Mouse (Mus musculus): Measurements from ENCODE around the gene Traf3ip2. TPM values are rescaled to one million over a fixed set of nuclear protein-coding genes. Genes with fewer than 3 reads are reported as not detected.

The Traf3ip2 gene
- polyA plus RNA-seq, 1 experiment from 2014 or later = 14.8 TPM

DNA sequence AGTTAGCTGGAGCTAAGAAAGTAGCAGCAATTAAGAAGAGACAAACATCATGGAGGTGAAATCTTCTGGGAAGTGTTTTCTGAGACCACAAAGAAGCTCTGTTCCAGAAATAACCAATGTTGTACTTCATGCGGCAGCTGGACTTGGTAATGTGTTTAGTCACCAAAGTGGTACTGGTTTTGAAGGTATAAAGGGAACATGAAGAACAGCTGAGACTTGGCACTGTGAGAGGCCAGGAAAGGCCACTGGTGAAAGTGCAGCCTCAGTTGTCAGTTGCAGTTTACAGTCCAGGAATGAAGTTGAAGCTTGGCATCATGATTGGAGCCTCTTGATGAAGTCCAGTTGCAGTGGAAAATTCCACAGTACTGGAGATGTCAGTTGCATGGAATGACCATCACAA is 6.3 kb upstream of the Traf3ip2 start:
- Histone ChIP-seq H3K27me3 (replicated peaks; ENCODE audit: low read depth, poor library complexity, severe bottlenecking) (no peaks in the 10 kb centered on the region), H3K9me3 (peaks cover 18% of the 10 kb centered on the region; the same call in 1 of the 2 replicates), H3K4me3 (no peak overlapping the region), H3K4me1 (peaks cover 8% of the 10 kb centered on the region), H3K36me3 (replicated peaks) (no peaks in the 10 kb centered on the region), H3K27ac (replicated peaks) (no peak overlapping the region)
- no peak for DNase-seq (ENCODE audit: low spot score)
- 95% methylated on average over 1 of the region's 1 CpGs for WGBS

DNA sequence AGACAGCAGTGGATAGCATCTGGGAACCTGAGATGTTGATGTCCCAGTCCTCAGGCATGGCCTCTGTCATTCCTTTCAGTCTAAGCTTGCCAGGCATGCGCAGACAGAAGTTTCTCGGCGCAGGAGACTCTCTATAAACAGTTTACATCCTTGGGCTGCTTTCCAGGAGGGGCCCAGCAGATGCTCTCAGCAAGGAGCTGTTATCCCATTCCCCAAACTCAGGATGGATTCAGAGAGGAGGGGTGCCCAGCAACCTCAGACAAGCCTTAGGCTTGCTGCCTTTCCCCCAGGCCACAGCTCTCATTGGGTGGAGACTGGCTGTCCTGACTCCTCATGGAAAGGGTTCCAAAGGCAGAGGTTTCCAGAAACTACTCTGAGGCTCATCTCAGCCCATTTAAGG is 1.5 kb upstream of the Traf3ip2 start:
- 0 out of 2 replicates have a peak overlapping the region, but pooled peaks have one; percentile 7 for H3K27ac ChIP-seq (replicated peaks)
- WGBS = 68% methylated on average over 3 of the region's 3 CpGs
- H3K4me1 ChIP-seq = peaks cover 48% of the 10 kb centered on the region
- H3K36me3 ChIP-seq (replicated peaks) = no peaks in the 10 kb centered on the region
- peaks cover 10% of the 10 kb centered on the region; the same call in 1 of the 2 replicates for H3K9me3 ChIP-seq
- no peak for DNase-seq (ENCODE audit: low spot score)
- H3K27me3 ChIP-seq (replicated peaks; ENCODE audit: low read depth, poor library complexity, severe bottlenecking) = no peaks in the 10 kb centered on the region
- H3K4me3 ChIP-seq = no peak overlapping the region

DNA sequence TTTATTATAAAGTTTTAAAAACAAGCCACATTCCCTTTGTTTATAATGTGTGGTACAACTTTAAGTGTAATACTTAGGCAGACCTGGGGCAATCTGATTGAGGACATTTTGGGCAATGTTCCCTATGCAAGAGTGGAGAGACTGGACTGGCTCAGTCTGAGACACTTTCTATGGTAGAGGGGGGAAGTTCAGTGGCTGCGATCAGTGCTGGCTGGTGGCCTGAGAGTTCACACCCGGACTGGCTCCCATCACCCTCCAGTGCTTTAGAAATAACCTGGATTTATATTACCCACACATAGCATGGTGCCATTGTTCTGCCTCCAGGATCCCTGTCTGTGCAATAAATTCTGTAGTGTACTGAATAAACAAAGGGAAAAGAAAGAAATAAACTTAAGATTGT is 603 bp upstream of the Traf3ip2 start:
- no peaks in the 10 kb centered on the region for H3K36me3 ChIP-seq (replicated peaks)
- H3K27ac ChIP-seq (replicated peaks) = peak overlapping the region; percentile 90; the same call in 1 of the 2 replicates
- H3K9me3 ChIP-seq = peaks cover 6% of the 10 kb centered on the region; the same call in 1 of the 2 replicates
- 76% methylated on average over 2 of the region's 2 CpGs for WGBS
- DNase-seq (ENCODE audit: low spot score) = no peak
- H3K27me3 ChIP-seq (replicated peaks; ENCODE audit: low read depth, poor library complexity, severe bottlenecking) = no peaks in the 10 kb centered on the region
- H3K4me1 ChIP-seq = peaks cover 51% of the 10 kb centered on the region
- H3K4me3 ChIP-seq = no peak overlapping the region

DNA sequence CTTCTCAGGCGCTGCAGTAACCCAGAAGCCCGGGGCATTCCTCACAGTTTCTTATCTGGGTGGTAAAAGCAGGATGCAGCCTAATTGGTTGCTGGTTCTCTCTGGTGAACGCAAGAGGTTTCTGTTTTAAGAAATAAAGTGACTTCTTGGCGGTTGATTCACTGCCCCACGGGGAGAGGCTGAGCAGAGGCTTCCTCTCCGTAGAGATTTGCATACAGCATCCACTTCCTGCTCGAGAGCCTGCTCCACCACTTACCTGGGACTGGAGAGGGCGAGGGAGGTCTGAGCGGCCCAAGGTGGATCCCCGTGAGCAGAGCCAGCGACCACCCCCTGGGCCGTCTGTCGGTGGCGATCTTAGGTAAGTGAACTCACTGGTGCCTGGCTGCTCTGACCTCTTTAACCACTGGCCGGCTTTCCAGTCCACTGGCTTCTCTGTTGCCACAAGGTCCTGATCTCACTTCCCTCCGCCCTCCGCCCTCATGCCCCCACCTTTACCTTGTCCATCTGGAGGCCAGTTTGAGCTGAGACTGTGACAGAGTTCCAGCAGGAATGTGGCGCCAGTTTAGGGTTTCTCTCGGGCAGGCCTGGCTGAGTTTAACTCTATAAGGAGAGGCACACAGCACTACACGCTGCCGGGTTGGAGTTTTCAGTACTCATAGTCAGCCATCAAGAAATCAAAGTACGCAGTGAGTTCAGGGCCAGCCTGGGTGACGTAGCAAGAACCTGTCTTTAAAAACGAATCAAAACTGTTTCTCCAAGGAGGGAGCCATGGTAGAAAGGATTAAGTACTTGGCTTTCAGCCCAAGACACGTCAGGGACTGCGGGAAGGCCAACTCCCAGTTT is 476 bp downstream of the Traf3ip2 start:
- DNase-seq (ENCODE audit: low spot score) = peak; percentile 78
- H3K4me3 ChIP-seq = peak overlapping the region; percentile 53
- peak overlapping the region; percentile 90 for H3K27ac ChIP-seq (replicated peaks)
- WGBS = 9% methylated on average over 26 of the region's 26 CpGs
- H3K4me1 ChIP-seq = peaks cover 51% of the 10 kb centered on the region
- no peaks in the 10 kb centered on the region for H3K27me3 ChIP-seq (replicated peaks; ENCODE audit: low read depth, poor library complexity, severe bottlenecking)
- no peaks in the 10 kb centered on the region for H3K36me3 ChIP-seq (replicated peaks)
- H3K9me3 ChIP-seq = peaks cover 4% of the 10 kb centered on the region; the same call in 1 of the 2 replicates

DNA sequence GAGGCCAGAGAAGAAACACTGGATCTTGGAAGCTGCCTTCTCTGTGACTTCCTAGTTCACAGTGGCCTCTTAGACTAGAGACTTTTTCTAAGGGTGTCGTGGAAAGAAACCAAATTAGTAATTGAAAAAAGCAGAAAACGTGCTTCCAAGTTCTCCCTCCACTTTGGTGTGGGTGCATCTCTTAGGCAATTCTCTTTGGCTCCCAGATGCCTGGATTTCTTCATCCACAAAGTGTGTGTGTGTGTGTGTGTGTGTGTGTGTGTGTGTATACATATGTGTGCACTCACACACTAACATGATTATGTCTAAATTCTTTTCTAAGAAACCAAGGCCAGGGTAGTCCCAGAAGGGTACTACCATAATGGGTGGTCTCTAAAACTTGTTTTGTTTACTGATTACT is 1.2 kb downstream of the Traf3ip2 start:
- peaks cover 54% of the 10 kb centered on the region for H3K4me1 ChIP-seq
- peak overlapping the region; percentile 90 for H3K27ac ChIP-seq (replicated peaks)
- DNase-seq (ENCODE audit: low spot score) = no peak
- peak overlapping the region; percentile 53 for H3K4me3 ChIP-seq
- H3K9me3 ChIP-seq = peaks cover 1% of the 10 kb centered on the region; the same call in 1 of the 2 replicates
- no peaks in the 10 kb centered on the region for H3K36me3 ChIP-seq (replicated peaks)
- no peaks in the 10 kb centered on the region for H3K27me3 ChIP-seq (replicated peaks; ENCODE audit: low read depth, poor library complexity, severe bottlenecking)
- WGBS = 33% methylated on average over 2 of the region's 2 CpGs

DNA sequence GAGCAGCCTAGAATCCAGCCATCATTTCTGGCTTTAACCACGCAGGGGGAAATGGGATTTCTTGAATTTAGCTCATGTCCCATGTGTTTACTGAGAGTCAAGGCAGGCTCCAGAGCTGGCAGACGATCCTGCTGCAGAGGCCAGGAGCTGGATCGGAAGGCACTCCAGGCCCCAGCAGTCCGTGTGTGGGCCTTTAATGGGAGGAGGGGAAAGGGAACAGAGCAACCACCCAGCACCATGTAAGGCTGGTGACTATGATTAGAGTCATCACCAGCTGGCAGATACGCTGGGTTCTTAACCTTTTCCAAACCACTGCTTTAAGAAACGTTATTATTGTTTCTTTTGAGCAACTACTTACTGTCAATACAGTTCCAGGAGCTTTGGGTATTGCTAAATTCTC is 1.9 kb downstream of the Traf3ip2 start:
- WGBS = 24% methylated on average over 6 of the region's 6 CpGs
- peak; percentile 36 for DNase-seq (ENCODE audit: low spot score)
- Histone ChIP-seq H3K36me3 (replicated peaks) (no peaks in the 10 kb centered on the region), H3K9me3 (no peaks in the 10 kb centered on the region), H3K4me1 (peaks cover 54% of the 10 kb centered on the region), H3K4me3 (no peak overlapping the region), H3K27me3 (replicated peaks; ENCODE audit: low read depth, poor library complexity, severe bottlenecking) (no peaks in the 10 kb centered on the region), H3K27ac (replicated peaks) (peak overlapping the region; percentile 90)

DNA sequence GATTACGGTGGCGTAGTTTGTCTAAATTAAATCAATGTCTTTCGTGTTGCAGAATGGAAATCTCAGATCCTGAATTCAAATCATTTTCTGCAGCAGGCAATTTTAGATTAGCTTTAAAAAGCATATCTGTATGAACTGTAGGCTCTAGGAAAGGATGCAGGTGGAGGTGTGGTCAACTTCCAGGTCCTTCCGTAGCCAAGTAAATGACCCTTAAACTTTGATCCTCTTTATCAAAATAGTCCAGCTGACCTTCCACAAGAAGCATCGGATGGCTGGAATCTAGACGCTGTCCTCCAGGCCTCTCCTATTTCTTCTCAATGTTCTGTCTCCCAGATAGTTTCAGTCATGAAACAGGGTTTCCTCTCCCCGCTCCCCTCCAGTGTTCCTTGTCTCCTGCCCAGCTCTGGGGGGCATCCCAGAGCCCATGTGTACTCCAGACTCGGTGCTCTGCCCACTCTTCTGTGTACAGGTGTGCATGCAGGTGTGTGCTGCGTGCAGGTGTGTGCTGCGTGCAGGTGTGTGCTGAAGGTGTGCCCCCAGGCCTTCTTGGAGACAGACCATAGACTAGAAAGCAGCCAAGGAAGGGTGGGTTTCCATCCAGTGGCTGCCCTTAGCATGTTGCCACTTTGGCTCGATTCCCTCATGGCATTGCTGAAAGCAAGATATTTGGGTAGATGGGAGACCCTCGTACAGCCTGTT is 2.9 kb downstream of the Traf3ip2 start:
- H3K27ac ChIP-seq (replicated peaks) = peak overlapping the region; percentile 45
- H3K4me1 ChIP-seq = peaks cover 53% of the 10 kb centered on the region
- 87% methylated on average over 12 of the region's 12 CpGs for WGBS
- no peaks in the 10 kb centered on the region for H3K36me3 ChIP-seq (replicated peaks)
- no peaks in the 10 kb centered on the region for H3K27me3 ChIP-seq (replicated peaks; ENCODE audit: low read depth, poor library complexity, severe bottlenecking)
- no peak overlapping the region for H3K4me3 ChIP-seq
- H3K9me3 ChIP-seq = no peaks in the 10 kb centered on the region
- no peak for DNase-seq (ENCODE audit: low spot score)

DNA sequence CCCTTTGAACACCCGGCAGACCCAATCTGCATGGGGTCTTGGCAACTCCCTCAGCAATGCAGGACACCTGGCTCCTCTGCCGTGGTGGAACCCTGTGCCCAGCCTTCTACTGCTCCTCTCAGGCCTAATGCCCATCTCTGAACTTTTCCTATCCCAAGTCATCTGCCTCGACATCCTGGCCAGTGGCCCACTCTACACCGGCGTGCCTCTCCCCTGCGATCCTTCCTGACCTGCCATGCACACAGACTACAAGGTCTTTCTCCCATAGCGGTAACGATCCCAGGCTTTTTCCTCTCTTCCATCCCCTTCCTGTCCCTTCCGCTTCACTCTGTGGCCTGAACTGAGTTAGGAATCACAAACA is 3.5 kb downstream of the Traf3ip2 start:
- H3K4me3 ChIP-seq = no peak overlapping the region
- peak overlapping the region; percentile 45 for H3K27ac ChIP-seq (replicated peaks)
- peaks cover 48% of the 10 kb centered on the region for H3K4me1 ChIP-seq
- peaks cover 1% of the 10 kb centered on the region; the same call in 1 of the 2 replicates for H3K36me3 ChIP-seq (replicated peaks)
- 82% methylated on average over 9 of the region's 9 CpGs for WGBS
- DNase-seq (ENCODE audit: low spot score) = no peak
- H3K27me3 ChIP-seq (replicated peaks; ENCODE audit: low read depth, poor library complexity, severe bottlenecking) = no peaks in the 10 kb centered on the region
- no peaks in the 10 kb centered on the region for H3K9me3 ChIP-seq

DNA sequence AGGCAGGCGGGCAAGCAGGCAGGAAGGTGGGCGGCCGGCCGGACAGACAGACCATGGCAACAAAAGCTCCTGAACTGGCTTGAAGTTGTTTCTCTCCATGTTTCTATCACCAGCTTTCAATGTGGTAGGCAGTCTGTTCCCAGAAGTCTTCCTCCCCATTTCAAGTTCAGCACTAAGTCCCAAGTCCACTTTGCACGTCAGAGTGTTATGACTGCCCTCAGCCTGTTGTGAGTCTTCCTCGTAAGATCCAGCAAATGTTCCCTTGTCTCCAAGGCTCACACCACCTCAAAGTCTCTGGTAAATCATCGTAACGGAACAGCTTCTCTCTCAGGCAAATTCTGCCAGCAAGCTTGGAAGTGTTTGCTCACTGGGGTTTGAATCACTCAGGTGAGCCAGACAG is 3.9 kb downstream of the Traf3ip2 start:
- WGBS = 88% methylated on average over 8 of the region's 8 CpGs
- H3K9me3 ChIP-seq = no peaks in the 10 kb centered on the region
- peak overlapping the region; percentile 45 for H3K27ac ChIP-seq (replicated peaks)
- peaks cover 6% of the 10 kb centered on the region; the same call in 1 of the 2 replicates for H3K36me3 ChIP-seq (replicated peaks)
- DNase-seq (ENCODE audit: low spot score) = no peak
- H3K4me3 ChIP-seq = no peak overlapping the region
- no peaks in the 10 kb centered on the region for H3K27me3 ChIP-seq (replicated peaks; ENCODE audit: low read depth, poor library complexity, severe bottlenecking)
- H3K4me1 ChIP-seq = peaks cover 44% of the 10 kb centered on the region

DNA sequence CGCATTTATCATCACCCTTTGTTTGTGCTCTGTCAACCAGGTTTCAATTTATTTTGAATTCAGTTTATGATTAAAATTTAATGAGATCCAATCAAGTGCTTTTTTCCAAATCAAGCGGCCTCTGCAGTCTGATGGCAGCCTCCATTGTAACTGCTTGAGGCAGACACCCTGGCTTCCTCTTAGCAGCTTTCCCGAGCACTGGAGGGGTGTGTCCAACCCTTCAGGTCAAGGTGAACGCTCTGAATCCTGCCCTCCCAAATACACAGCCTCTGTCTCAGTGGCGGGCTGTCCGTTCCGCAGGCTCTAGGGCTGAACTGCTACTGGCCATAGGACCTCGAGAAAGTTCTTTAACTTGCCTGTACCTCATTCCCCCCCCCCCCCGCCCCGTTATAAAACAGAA is 5.7 kb downstream of the Traf3ip2 start:
- DNase-seq (ENCODE audit: low spot score) = no peak
- Histone ChIP-seq H3K9me3 (no peaks in the 10 kb centered on the region), H3K4me1 (peaks cover 33% of the 10 kb centered on the region), H3K36me3 (replicated peaks) (peaks cover 14% of the 10 kb centered on the region; the same call in 1 of the 2 replicates), H3K27me3 (replicated peaks; ENCODE audit: low read depth, poor library complexity, severe bottlenecking) (no peaks in the 10 kb centered on the region), H3K27ac (replicated peaks) (no peak overlapping the region), H3K4me3 (no peak overlapping the region)
- 82% methylated on average over 10 of the region's 10 CpGs for WGBS

DNA sequence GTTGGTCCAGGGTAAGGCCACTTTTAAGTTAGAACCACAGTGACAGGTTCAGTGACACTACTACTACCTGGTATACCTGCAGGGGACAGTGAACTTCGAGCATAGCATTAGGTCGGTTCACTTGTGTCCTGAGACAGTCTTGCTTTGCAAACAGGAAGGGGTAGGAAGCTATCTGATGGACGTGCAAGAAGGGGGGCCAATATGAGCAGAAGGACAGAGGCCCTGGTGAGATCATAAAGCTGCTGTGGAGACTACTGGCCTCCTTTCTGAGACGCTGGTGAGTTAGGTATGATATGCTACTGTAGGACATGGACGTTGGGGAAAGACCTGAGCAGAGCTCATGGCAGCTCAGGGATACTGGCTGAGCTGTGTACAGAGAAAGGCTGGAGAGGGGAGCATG is 7.9 kb downstream of the Traf3ip2 start:
- H3K27ac ChIP-seq (replicated peaks) = no peak overlapping the region
- no peak overlapping the region for H3K4me3 ChIP-seq
- 82% methylated on average over 5 of the region's 5 CpGs for WGBS
- no peaks in the 10 kb centered on the region for H3K9me3 ChIP-seq
- peaks cover 14% of the 10 kb centered on the region; the same call in 1 of the 2 replicates for H3K36me3 ChIP-seq (replicated peaks)
- DNase-seq (ENCODE audit: low spot score) = no peak
- no peaks in the 10 kb centered on the region for H3K27me3 ChIP-seq (replicated peaks; ENCODE audit: low read depth, poor library complexity, severe bottlenecking)
- peaks cover 30% of the 10 kb centered on the region for H3K4me1 ChIP-seq

DNA sequence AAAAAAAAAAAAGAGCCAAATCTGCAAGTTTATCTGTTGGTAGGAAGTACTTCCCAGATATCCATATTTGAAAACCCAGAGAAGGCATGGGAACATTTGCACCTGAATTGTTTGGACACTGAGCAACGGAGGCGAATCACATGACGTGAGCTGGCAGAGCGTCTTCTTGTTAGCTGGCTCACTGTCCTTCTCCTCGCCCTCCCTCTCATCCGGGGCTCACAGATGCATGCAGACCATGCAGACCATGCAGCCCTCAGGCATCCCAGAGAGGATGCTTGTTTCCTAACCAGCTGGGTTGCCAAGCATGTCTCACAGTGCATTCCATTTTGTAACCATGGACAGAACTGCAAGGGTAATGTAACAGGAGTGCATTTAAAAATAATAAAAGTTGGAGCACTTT is 11.1 kb downstream of the Traf3ip2 start:
- Histone ChIP-seq H3K36me3 (replicated peaks) (peaks cover 14% of the 10 kb centered on the region; the same call in 1 of the 2 replicates), H3K4me1 (peaks cover 34% of the 10 kb centered on the region), H3K27ac (replicated peaks) (0 out of 2 replicates have a peak overlapping the region, but pooled peaks have one; percentile 53), H3K9me3 (no peaks in the 10 kb centered on the region), H3K27me3 (replicated peaks; ENCODE audit: low read depth, poor library complexity, severe bottlenecking) (no peaks in the 10 kb centered on the region), H3K4me3 (no peak overlapping the region)
- WGBS = 79% methylated on average over 6 of the region's 6 CpGs
- DNase-seq (ENCODE audit: low spot score) = no peak
